Comparison of ENCODE assay signal across 9 mouse cellular contexts in genomic region chr19:60310591-60310990, GRCm38 (mm10).
DNase-seq lines count a peak whose midpoint lies in the region; ATAC-seq and TF ChIP-seq lines count a peak whose summit lies in the region.
"Had no signal": no experiment of that assay in that cellular context is flagged by ENCODE, and none has a peak within 500 bp of the region (broad histone marks: within the 10 kb centered on the region; RNA-seq: fewer than 3 reads in every experiment).

No protein-coding gene starts in this region.

- H3K4me1 ChIP-seq in heart, embryonic 11.5 days (ENCODE audit: control insufficient read depth, insufficient read depth, low read length), result no peaks in the 10 kb centered on the region
- H3K4me1 ChIP-seq in hindbrain, embryonic 14.5 days (replicated peaks; ENCODE audit: control insufficient read depth, insufficient read depth, low read length), result no peaks in the 10 kb centered on the region
- no peaks in the 10 kb centered on the region for H3K4me1 ChIP-seq in midbrain, postnatal 0 days (ENCODE audit: insufficient read depth, low read length)
- no peaks in the 10 kb centered on the region for H3K4me1 ChIP-seq in stomach, postnatal 0 days (replicated peaks; ENCODE audit: control insufficient read depth, insufficient read depth)
- H3K4me1 ChIP-seq: neural tube, embryonic 13.5 days had no signal

- H3K27me3 ChIP-seq in heart, embryonic 11.5 days (ENCODE audit: control insufficient read depth, insufficient read depth, low read length), result no peaks in the 10 kb centered on the region
- H3K27me3 ChIP-seq in hindbrain, embryonic 14.5 days (ENCODE audit: control insufficient read depth, insufficient read depth, low read length), result no peaks in the 10 kb centered on the region
- no peaks in the 10 kb centered on the region for H3K27me3 ChIP-seq in midbrain, postnatal 0 days (ENCODE audit: insufficient read depth, low read length)
- H3K27me3 ChIP-seq in stomach, postnatal 0 days (ENCODE audit: control insufficient read depth, insufficient read depth, low read length), result no peaks in the 10 kb centered on the region
- H3K27me3 ChIP-seq: neural tube, embryonic 13.5 days had no signal

- intact Hi-C loops in left cerebral cortex, postnatal 14 days (cut with DNase I), result loop anchor here (5.0 to 10.0 kb wide), 4 partner anchors 166 to 928 kb away; partner anchors contain the start of gene Emx2

- no peak for TF ChIP-seq EP300 in stomach, postnatal 0 days (optimal IDR thresholded peaks at IDR 0.05)

- no peak for ATAC-seq in heart, embryonic 11.5 days (replicated peaks; ENCODE audit: insufficient number of reproducible peaks, low FRiP score, low TSS enrichment)
- no peak; the same call in 1 of the 2 replicates for ATAC-seq in hindbrain, embryonic 14.5 days (ENCODE audit: low FRiP score)
- no peak for ATAC-seq in midbrain, postnatal 0 days (ENCODE audit: low FRiP score)
- no peak for ATAC-seq in stomach, postnatal 0 days (ENCODE audit: low FRiP score, low TSS enrichment)

- TF ChIP-seq CTCF in midbrain, postnatal 0 days (IDR thresholded peaks at IDR 0.05), result peak; percentile 93
- peak; percentile 90 for TF ChIP-seq CTCF in stomach, postnatal 0 days (IDR thresholded peaks at IDR 0.05; ENCODE audit: low read depth)

- no peak overlapping the region for H3K9ac ChIP-seq in heart, embryonic 11.5 days (ENCODE audit: low read depth, low read length)
- no peak overlapping the region for H3K9ac ChIP-seq in hindbrain, embryonic 14.5 days
- H3K9ac ChIP-seq in midbrain, postnatal 0 days (replicated peaks; ENCODE audit: low read length, poor library complexity, severe bottlenecking), result no peak overlapping the region
- H3K9ac ChIP-seq in stomach, postnatal 0 days (ENCODE audit: low read length), result no peak overlapping the region
- H3K9ac ChIP-seq: neural tube, embryonic 13.5 days had no signal

- WGBS in heart, embryonic 11.5 days (ENCODE audit: insufficient replicate concordance), result 22% methylated on average over 4 of the region's 4 CpGs
- WGBS in hindbrain, embryonic 14.5 days, result 26% methylated on average over 4 of the region's 4 CpGs
- WGBS in midbrain, postnatal 0 days, result 26% methylated on average over 4 of the region's 4 CpGs
- 20% methylated on average over 4 of the region's 4 CpGs for WGBS in stomach, postnatal 0 days

- H3K4me2 ChIP-seq in heart, embryonic 11.5 days, result no peak overlapping the region
- no peak overlapping the region for H3K4me2 ChIP-seq in hindbrain, embryonic 14.5 days (replicated peaks)
- H3K4me2 ChIP-seq in midbrain, postnatal 0 days (ENCODE audit: low read depth, low read length, poor library complexity, severe bottlenecking), result no peak overlapping the region
- no peak overlapping the region for H3K4me2 ChIP-seq in stomach, postnatal 0 days (replicated peaks; ENCODE audit: low read depth)
- H3K4me2 ChIP-seq: neural tube, embryonic 13.5 days had no signal

- no peaks in the 10 kb centered on the region for H3K9me3 ChIP-seq in heart, embryonic 11.5 days (replicated peaks; ENCODE audit: control insufficient read depth, low read length)
- no peaks in the 10 kb centered on the region for H3K9me3 ChIP-seq in hindbrain, embryonic 14.5 days (ENCODE audit: control insufficient read depth, low read length)
- H3K9me3 ChIP-seq in midbrain, postnatal 0 days (ENCODE audit: low read length), result no peaks in the 10 kb centered on the region
- H3K9me3 ChIP-seq in stomach, postnatal 0 days (ENCODE audit: control insufficient read depth, low read length), result no peaks in the 10 kb centered on the region
- H3K9me3 ChIP-seq: neural tube, embryonic 13.5 days had no signal

- no peak overlapping the region for H3K27ac ChIP-seq in heart, embryonic 11.5 days (ENCODE audit: low read depth, low read length)
- no peak overlapping the region for H3K27ac ChIP-seq in hindbrain, embryonic 14.5 days
- H3K27ac ChIP-seq in midbrain, postnatal 0 days (ENCODE audit: low read depth, low read length), result no peak overlapping the region
- H3K27ac ChIP-seq in stomach, postnatal 0 days (replicated peaks), result no peak overlapping the region
- H3K27ac ChIP-seq: neural tube, embryonic 13.5 days had no signal

- no peaks in the 10 kb centered on the region for H3K36me3 ChIP-seq in heart, embryonic 11.5 days (ENCODE audit: control insufficient read depth, insufficient read depth, low read length)
- H3K36me3 ChIP-seq in hindbrain, embryonic 14.5 days (replicated peaks; ENCODE audit: control insufficient read depth, insufficient read depth), result no peaks in the 10 kb centered on the region
- no peaks in the 10 kb centered on the region for H3K36me3 ChIP-seq in midbrain, postnatal 0 days (ENCODE audit: insufficient read depth, low read length)
- no peaks in the 10 kb centered on the region for H3K36me3 ChIP-seq in stomach, postnatal 0 days (ENCODE audit: control insufficient read depth, insufficient read depth, low read length)
- H3K36me3 ChIP-seq: neural tube, embryonic 13.5 days had no signal

- peak; percentile 6 to 30 for DNase-seq in heart, adult 9 months (ENCODE audit: low spot score in 2 of 2)
- DNase-seq in c-Kit-negative CD71-positive TER-119-positive erythroid progenitor cells, embryonic 14.5 days (ENCODE audit: low read depth, low spot score), result peak; percentile 4
- peak; percentile 40 for DNase-seq in fibroblast of lung, adult 2 months (ENCODE audit: low read depth)
- DNase-seq in hindbrain, embryonic 14.5 days (ENCODE audit: low spot score), result peak; percentile 90
- DNase-seq in left cerebral cortex, postnatal 14 days (ENCODE audit: low spot score in 2 of 2), result peak; percentile 67 to 86
- peak; percentile 88 for DNase-seq in midbrain, postnatal 0 days (ENCODE audit: low spot score)
- peak; percentile 75 for DNase-seq in stomach, postnatal 0 days (ENCODE audit: low spot score)

- H3K4me3 ChIP-seq in heart, embryonic 11.5 days (ENCODE audit: low read depth, low read length), result no peak overlapping the region
- H3K4me3 ChIP-seq in hindbrain, embryonic 14.5 days (replicated peaks; ENCODE audit: low read length), result no peak overlapping the region
- H3K4me3 ChIP-seq in midbrain, postnatal 0 days (ENCODE audit: low read depth, low read length), result no peak overlapping the region
- no peak overlapping the region for H3K4me3 ChIP-seq in stomach, postnatal 0 days (ENCODE audit: low read depth, low read length)
- H3K4me3 ChIP-seq: neural tube, embryonic 13.5 days had no signal

Comparison
In these comparisons a context has a peak if more than half of its experiments do, and no peak if none do; other contexts are left out.
1. DNase-seq: peak in every context shown above with its lines; median percentile 90 in hindbrain, embryonic 14.5 days; 88 in midbrain, postnatal 0 days; 76 in left cerebral cortex, postnatal 14 days; 75 in stomach, postnatal 0 days; 40 in fibroblast of lung, adult 2 months; 18 in heart, adult 9 months; 4 in c-Kit-negative CD71-positive TER-119-positive erythroid progenitor cells, embryonic 14.5 days.